Mouse (Mus musculus): ENCODE measurements at regions not wholly inside any gene's neighbourhood (a gene's known extent, or its start where the extent isn't known, plus 50 kb on each side); places are given as distances from the start of the nearest gene placed in this dataset.
A peak's percentile ranks its signal among the peaks of the same experiment; 100 is the strongest.

DNA sequence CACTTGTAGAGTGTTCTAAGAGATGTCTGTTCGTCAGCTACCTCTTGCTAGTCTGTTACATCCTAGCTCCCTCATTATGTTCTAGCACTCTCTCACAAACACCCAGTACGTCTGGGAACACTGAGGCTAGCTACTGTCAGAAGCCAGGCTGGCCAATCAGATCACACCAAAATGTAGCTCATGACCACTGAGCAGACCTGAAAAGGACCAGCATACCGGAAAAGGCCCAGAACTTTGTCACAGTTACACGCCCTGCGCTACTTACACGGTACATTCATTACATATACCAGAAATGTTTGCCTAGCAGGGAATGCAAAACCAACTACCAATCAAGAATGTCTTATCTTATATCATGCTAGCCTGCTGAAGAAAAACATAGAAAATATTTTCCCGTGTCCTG is 216.5 kb upstream of the Foxq1 start:
- peaks cover 4% of the 10 kb centered on the region; the same call in 1 of the 2 replicates for H3K4me1 ChIP-seq (ENCODE audit: insufficient read depth)

DNA sequence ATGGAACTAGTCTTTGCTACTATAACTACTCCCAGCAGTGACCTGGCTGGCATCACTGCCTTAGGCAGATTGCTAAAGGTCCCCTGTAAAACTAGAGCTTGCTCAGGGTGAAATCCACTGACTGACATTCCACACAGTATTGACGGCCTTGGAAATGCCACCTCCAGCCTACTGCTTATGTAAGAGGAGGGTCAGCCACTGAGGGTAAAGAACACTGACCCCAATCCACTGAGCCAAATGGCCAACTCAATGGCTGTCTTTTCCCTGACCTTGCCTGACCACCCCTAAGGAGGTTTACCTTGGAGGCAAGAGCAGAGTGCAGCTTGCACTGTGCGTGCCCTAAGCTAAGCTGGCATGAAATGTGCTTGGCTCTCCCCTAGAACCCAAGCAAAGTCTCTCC is 216.0 kb upstream of the Foxq1 start:
- H3K4me1 ChIP-seq (ENCODE audit: insufficient read depth) = peaks cover 4% of the 10 kb centered on the region; the same call in 1 of the 2 replicates

More for the DNA sequence above, 216.5 kb upstream of the Foxq1 start:
- ATAC-seq = no peak
- H3K4me3 ChIP-seq (ENCODE audit: low read depth, low read length) = no peak overlapping the region
- WGBS (ENCODE audit: insufficient replicate concordance) = 78% methylated on average over 7 of the region's 7 CpGs
- H3K9ac ChIP-seq (replicated peaks) = no peak overlapping the region
- H3K36me3 ChIP-seq (replicated peaks; ENCODE audit: insufficient read depth, low read length) = no peaks in the 10 kb centered on the region
- no peak overlapping the region for H3K4me2 ChIP-seq (ENCODE audit: low read depth, low read length)
- H3K9me3 ChIP-seq (ENCODE audit: low read length) = no peaks in the 10 kb centered on the region
- H3K27me3 ChIP-seq (ENCODE audit: insufficient read depth, low read length) = no peaks in the 10 kb centered on the region
- no peak for TF ChIP-seq CTCF (IDR thresholded peaks at IDR 0.05; ENCODE audit: low read depth)
- TF ChIP-seq EP300 (IDR thresholded peaks at IDR 0.05; ENCODE audit: low read depth) = no peak
- H3K27ac ChIP-seq (ENCODE audit: low read depth) = no peak overlapping the region
- no peak for DNase-seq

DNA sequence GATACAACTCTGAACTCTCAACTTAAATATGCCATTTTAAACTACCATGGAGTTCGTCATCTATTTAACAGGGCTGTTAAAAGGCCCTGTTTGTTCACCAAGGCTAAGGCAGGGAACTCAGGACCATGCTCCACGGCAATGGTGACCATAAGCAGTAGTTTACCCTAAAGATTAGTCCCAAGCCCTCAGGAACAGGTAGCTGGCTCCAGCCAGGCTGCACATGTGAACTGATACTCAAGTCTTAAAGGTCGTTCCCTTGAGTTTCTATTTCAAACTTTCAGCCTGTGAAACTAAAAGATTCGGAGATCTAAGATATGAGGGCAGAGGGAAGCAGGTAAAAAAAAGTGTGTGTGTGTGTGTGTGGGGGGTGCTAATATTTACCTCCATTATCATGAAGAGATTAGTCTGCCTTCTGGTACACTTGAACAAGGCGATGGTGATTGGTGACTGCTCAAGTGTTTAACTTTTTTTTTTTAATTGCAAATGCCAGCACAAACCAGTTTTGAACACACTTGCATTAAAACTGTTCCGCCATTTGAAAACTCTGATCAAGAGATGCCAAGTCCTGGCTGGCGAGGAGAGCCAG is 215.5 kb upstream of the Foxq1 start:
- Histone ChIP-seq H3K9ac (replicated peaks) (no peak overlapping the region), H3K27me3 (ENCODE audit: insufficient read depth, low read length) (no peaks in the 10 kb centered on the region), H3K4me2 (ENCODE audit: low read depth, low read length) (no peak overlapping the region), H3K9me3 (ENCODE audit: low read length) (no peaks in the 10 kb centered on the region), H3K4me1 (ENCODE audit: insufficient read depth) (0 out of 2 replicates have a peak, but pooled peaks cover 4% of the 10 kb centered on the region), H3K4me3 (ENCODE audit: low read depth, low read length) (no peak overlapping the region), H3K36me3 (replicated peaks; ENCODE audit: insufficient read depth, low read length) (no peaks in the 10 kb centered on the region), H3K27ac (ENCODE audit: low read depth) (no peak overlapping the region)
- ATAC-seq = no peak
- WGBS (ENCODE audit: insufficient replicate concordance) = 73% methylated on average over 7 of the region's 7 CpGs
- TF ChIP-seq EP300 (IDR thresholded peaks at IDR 0.05; ENCODE audit: low read depth) (no peak), CTCF (IDR thresholded peaks at IDR 0.05; ENCODE audit: low read depth) (no peak)
- no peak for DNase-seq

More for the DNA sequence above, 216.0 kb upstream of the Foxq1 start:
- ATAC-seq (peak; percentile 63), DNase-seq (no peak)
- Histone ChIP-seq H3K27me3 (ENCODE audit: insufficient read depth, low read length) (no peaks in the 10 kb centered on the region), H3K9ac (replicated peaks) (no peak overlapping the region), H3K4me2 (ENCODE audit: low read depth, low read length) (no peak overlapping the region), H3K27ac (ENCODE audit: low read depth) (no peak overlapping the region), H3K36me3 (replicated peaks; ENCODE audit: insufficient read depth, low read length) (no peaks in the 10 kb centered on the region), H3K4me3 (ENCODE audit: low read depth, low read length) (no peak overlapping the region), H3K9me3 (ENCODE audit: low read length) (no peaks in the 10 kb centered on the region)
- 65% methylated on average over 2 of the region's 2 CpGs for WGBS (ENCODE audit: insufficient replicate concordance)
- TF ChIP-seq CTCF (IDR thresholded peaks at IDR 0.05; ENCODE audit: low read depth) = no peak
- TF ChIP-seq EP300 (IDR thresholded peaks at IDR 0.05; ENCODE audit: low read depth) = no peak

DNA sequence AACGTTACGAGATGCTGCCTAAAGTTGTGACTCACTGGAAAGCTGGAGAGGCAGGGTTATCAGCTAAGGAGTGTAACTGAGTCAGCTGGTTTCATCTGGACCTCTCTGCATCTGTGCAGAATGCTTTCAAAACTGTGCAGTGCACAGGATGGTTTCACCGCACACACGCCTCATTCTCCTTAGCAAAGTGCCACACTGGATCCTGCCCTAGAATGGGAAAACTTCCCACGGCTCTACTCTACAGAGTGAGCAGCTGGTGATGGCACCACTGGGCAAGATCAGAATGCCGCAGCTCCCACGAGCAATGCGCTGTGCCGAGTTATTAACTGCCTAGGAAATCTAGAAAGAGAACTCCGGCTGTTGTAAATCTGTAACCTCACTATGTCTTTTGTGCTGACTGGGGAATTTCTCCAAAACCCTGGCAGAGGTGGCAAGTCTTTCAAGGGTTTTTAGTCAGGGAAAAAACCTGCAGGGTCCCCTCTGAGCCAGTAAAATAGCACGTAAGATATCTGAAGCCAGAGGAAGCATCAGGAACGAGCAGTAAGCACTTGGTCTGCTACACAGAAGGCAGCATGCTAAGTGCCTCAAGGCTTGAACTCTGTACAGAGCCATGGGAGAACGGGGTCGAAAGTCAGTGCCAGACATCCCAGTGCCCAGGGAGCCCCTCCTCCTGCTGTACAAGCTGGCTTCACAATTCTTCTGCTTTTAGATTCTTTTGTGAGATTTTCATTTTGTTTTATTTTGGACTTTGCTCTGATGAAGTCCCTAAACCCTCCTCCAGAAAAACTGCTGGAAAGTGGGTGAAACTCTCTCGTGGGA is 214.4 kb upstream of the Foxq1 start:
- H3K9me3 ChIP-seq (ENCODE audit: low read length) = no peaks in the 10 kb centered on the region
- no peak overlapping the region for H3K27ac ChIP-seq (ENCODE audit: low read depth)
- no peaks in the 10 kb centered on the region for H3K27me3 ChIP-seq (ENCODE audit: insufficient read depth, low read length)
- no peak overlapping the region for H3K4me2 ChIP-seq (ENCODE audit: low read depth, low read length)
- no peaks in the 10 kb centered on the region for H3K36me3 ChIP-seq (replicated peaks; ENCODE audit: insufficient read depth, low read length)
- no peak for ATAC-seq
- H3K4me3 ChIP-seq (ENCODE audit: low read depth, low read length) = no peak overlapping the region
- 0 out of 2 replicates have a peak, but pooled peaks cover 7% of the 10 kb centered on the region for H3K4me1 ChIP-seq (ENCODE audit: insufficient read depth)
- TF ChIP-seq CTCF (IDR thresholded peaks at IDR 0.05; ENCODE audit: low read depth) = no peak
- TF ChIP-seq EP300 (IDR thresholded peaks at IDR 0.05; ENCODE audit: low read depth) = no peak
- DNase-seq = no peak
- WGBS (ENCODE audit: insufficient replicate concordance) = 77% methylated on average over 15 of the region's 15 CpGs
- no peak overlapping the region for H3K9ac ChIP-seq (replicated peaks)

DNA sequence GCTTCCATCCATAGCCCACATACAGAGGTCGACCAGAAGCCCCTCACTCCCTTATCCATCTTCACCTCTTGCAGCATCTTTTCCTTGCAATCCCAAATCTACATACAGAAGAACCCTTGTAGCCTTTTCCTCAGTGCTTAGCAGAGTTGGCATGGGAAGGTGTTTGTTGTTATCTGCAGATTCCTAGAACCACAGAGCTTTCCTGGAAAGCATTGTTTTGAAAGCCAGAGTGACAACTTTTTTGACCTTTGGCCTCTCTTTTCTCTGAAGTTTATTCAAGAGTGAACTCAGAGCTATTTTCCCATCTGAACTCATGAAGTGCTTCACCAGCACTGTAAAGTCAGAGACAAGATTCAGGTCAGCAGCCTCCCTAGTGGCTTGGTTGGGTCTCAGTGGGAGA is 209.7 kb upstream of the Foxq1 start:
- H3K27ac ChIP-seq (ENCODE audit: low read depth) = peak overlapping the region; percentile 87
- 0 out of 2 replicates have a peak overlapping the region, but pooled peaks have one; percentile 18 for H3K4me2 ChIP-seq (ENCODE audit: low read depth, low read length)
- no peak overlapping the region for H3K4me3 ChIP-seq (ENCODE audit: low read depth, low read length)
- ATAC-seq (peak; percentile 78), DNase-seq (peak; percentile 24)
- 39% methylated on average over 1 of the region's 1 CpGs for WGBS (ENCODE audit: insufficient replicate concordance)
- no peaks in the 10 kb centered on the region for H3K9me3 ChIP-seq (ENCODE audit: low read length)
- H3K36me3 ChIP-seq (replicated peaks; ENCODE audit: insufficient read depth, low read length) = no peaks in the 10 kb centered on the region
- no peaks in the 10 kb centered on the region for H3K27me3 ChIP-seq (ENCODE audit: insufficient read depth, low read length)
- H3K4me1 ChIP-seq (ENCODE audit: insufficient read depth) = 0 out of 2 replicates have a peak, but pooled peaks cover 3% of the 10 kb centered on the region
- TF ChIP-seq CTCF (IDR thresholded peaks at IDR 0.05; ENCODE audit: low read depth) (no peak), EP300 (IDR thresholded peaks at IDR 0.05; ENCODE audit: low read depth) (peak; percentile 67)
- H3K9ac ChIP-seq (replicated peaks) = no peak overlapping the region

DNA sequence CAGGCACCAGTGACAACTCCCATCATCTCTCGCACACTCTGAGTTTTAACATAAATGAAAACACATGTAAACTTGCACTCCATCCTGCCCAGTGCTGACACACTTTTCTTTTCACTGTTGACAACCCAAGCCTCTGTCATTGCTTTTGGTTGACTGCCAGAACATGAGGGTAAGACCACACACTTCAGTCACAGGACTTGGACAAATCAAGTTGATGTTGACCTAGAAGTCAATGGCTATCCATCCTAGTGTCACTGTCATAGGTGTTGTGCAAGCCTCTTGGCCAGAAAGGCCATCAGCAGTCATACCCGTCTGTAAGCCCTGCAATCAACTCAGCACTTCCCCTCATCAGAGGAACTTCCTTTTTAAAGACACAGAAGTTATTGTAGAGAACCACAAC is 208.9 kb upstream of the Foxq1 start:
- Histone ChIP-seq H3K4me2 (ENCODE audit: low read depth, low read length) (no peak overlapping the region), H3K9me3 (ENCODE audit: low read length) (no peaks in the 10 kb centered on the region), H3K9ac (replicated peaks) (no peak overlapping the region), H3K27ac (ENCODE audit: low read depth) (peak overlapping the region; percentile 87), H3K4me3 (ENCODE audit: low read depth, low read length) (no peak overlapping the region), H3K4me1 (ENCODE audit: insufficient read depth) (0 out of 2 replicates have a peak, but pooled peaks cover 3% of the 10 kb centered on the region), H3K27me3 (ENCODE audit: insufficient read depth, low read length) (no peaks in the 10 kb centered on the region), H3K36me3 (replicated peaks; ENCODE audit: insufficient read depth, low read length) (no peaks in the 10 kb centered on the region)
- WGBS (ENCODE audit: insufficient replicate concordance) = 34% methylated on average over 2 of the region's 2 CpGs
- DNase-seq = peak; percentile 50
- no peak for TF ChIP-seq CTCF (IDR thresholded peaks at IDR 0.05; ENCODE audit: low read depth)
- TF ChIP-seq EP300 (IDR thresholded peaks at IDR 0.05; ENCODE audit: low read depth) = peak; percentile 56; the same call in 1 of the 2 replicates
- ATAC-seq = peak; percentile 88

Measured in liver, postnatal 0 days (tissue).